Mouse (Mus musculus) regulatory T cell (primary cell): ENCODE results near the gene Dglucy.

Experiments
- in situ Hi-C: fragments of 300-600 bp; cut with MboI, MseI; formaldehyde crosslinking; loops from one replicate; pipeline ENCODE4 v1.15.1; 2025; ENCODE audit warnings: high pct_unique_total_duplicates

Dglucy gene

DNA sequence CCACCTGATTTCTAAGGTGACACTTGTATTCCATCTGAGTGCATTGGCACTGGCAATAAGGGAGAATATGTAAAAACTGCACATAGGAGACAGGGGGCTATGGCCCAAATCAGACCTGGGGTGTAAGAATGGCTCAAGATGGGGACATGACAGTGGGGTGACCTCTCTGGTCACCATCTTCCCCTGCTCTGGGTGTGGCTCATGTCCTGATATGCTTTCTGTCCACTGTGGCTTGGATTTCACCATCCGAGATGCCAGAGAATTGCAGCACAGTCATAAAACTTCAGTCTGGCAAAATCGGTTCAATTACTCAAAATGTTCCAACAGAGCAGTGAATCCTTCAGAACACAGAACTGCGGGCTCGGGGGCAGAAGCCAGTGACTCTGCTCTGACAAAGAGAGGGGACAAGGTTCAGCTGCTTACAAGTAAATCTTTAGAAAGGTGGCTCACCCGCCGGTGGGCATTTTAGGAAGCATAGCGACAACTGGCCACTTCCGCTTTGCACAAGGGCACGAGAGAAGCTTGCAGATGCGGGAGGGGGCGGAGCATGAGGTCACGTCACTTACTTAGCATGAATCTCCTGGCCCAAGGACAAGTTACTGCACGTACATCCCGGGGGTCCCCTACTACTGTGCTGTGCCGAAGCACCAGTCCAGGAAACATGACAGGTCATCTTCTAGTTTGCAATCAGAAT is 145.9 kb downstream of the Dglucy start:
- in situ Hi-C loops: no loop called here

GRCm38 (mm10) chr12:100925644-100926619 is 147.1 kb downstream of the Dglucy start:
- in situ Hi-C loops: no loop called here

- in situ Hi-C loops: no loop called here
Observed at GRCm38 (mm10) chr12:100928286-100928685, 149.4 kb downstream of the Dglucy start.

- in situ Hi-C loops: loop anchor here (10.0 kb wide), 1 partner anchor 327 kb away; no protein-coding TSS in a partner anchor
Observed at GRCm38 (mm10) chr12:100931653-100932052, 152.8 kb downstream of the Dglucy start.

DNA sequence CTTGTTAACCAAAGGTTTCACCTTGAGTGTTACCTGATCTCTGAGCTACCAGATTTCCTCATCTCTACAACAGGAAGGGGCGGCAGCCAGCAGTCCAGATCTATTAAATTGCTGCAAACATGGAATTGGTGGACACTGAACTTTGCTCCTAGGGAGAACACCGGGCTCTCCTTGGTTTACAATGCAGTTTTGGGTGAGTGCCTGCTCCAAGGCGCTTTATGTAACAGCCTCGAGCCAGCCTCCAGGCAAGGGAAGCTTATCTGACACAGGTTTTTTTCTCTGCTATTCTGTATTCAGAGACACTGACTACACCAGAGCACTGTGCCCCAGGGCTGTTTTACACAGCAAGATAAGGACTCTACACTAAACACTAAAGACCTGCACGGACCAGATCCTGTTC is 155.9 kb downstream of the Dglucy start:
- in situ Hi-C loops: loop anchor here (10.0 kb wide), 1 partner anchor 330 kb away; no protein-coding TSS in a partner anchor

GRCm38 (mm10) chr12:100936116-100936515 is 157.3 kb downstream of the Dglucy start:
- in situ Hi-C loops: loop anchor here (10.0 kb wide), 1 partner anchor 331 kb away; no protein-coding TSS in a partner anchor

DNA sequence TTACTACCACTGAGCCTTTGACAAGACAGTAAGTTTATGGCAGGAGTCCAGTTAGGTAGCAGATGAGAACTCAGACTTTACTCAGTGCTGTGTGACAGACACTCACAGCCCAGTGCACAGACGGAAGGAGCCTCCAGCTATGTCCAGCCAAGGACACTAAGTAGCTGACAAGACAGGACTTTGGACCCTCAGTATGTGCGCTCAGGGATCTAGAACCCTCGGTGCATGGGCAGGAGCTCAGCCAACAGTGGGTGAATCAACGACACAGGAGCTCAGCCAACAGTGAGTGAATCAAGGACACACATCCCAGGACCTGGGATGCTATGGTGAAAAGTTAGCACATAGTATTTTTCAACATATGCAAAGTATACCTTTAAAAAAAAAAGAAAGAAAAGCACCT is 157.9 kb downstream of the Dglucy start:
- in situ Hi-C loops: loop anchor here (10.0 kb wide), 1 partner anchor 332 kb away; no protein-coding TSS in a partner anchor

DNA sequence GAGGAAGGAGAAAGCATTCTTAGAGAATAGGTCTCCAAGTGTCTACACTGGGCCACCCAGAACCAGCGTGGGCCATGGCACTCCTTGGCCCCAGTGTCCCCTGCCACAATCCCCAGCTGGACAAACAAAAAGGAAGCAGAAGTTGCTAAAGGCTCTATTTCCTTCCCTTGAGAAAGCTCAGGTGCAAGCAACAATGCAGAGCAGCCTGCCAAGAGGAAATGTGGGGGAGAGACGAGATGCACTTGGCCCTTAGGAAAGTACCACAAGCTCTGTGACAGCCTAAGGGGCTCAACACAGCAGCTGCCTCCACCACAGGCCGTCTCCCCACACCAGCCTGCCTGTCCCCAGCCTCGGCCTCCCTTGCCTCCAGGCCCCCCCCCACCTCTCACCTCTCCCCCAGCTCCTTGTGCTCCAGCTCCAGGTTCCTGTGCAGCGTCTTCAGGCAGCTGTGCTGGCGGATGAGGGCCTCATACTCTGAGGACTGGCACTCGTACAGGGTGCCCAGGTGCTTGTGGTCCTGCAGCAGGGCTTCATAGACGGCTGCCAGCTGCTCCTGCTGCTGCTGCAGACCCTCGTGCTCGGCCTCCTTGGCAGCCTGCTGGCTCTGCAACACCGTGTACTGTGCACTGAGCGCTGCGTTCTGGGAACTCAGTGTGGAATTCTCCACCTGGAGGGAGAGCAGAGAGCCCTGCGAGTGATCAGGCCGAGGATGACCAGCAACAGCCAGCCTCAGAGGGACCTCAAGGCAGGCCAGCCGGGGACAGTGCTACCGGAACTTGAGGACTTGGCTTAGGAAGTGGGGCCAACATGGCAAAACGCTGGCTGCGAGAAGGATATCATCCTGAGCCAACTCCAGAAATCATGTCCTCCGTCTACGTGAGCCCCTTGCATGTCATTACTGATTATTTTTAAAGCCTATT is 158.8 kb downstream of the Dglucy start:
- in situ Hi-C loops: loop anchor here (10.0 kb wide), 1 partner anchor 333 kb away; no protein-coding TSS in a partner anchor

DNA sequence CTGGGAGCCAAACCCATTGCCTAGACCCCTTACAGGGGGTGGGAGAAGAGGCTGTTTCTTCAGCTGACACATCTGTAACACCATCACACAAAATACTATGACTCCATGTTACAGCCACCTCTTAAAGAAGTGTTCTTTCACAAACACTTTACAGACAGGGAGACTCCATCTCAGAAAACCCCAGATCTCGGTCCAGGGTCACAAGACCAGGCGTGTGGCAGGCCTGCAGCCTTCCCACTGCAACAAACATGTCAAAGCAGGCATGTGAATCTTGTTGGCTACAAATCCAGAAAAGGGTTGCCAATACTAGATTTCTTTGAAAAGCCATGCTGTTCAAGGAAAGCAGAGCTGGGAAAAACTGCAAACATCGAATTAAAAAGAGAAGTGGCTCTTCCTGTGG is 162.5 kb downstream of the Dglucy start:
- in situ Hi-C loops: no loop called here

GRCm38 (mm10) chr12:100943146-100943545 is 164.3 kb downstream of the Dglucy start:
- in situ Hi-C loops: no loop called here

DNA sequence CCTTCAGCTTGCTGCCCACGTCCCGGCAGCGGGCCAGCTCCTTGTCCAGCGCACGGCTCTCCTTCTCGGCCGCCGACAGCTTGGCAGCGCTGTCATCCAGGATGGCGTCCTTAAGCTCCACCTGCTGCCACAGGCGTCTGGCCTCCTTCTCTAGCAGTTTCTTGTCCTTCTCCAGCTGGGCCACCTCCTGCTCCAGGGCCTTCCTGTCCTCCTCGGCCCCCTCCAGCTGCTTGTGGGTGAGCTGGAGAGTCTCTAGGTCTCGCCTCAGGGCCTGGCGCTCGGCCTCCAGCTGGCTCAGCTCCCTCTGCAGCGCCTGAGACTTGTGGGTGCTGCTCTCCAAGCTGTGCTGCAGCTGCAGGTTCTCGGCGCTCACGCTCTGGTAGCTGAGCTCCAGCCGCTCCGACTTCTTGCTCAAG is 166.1 kb downstream of the Dglucy start:
- in situ Hi-C loops: no loop called here

DNA sequence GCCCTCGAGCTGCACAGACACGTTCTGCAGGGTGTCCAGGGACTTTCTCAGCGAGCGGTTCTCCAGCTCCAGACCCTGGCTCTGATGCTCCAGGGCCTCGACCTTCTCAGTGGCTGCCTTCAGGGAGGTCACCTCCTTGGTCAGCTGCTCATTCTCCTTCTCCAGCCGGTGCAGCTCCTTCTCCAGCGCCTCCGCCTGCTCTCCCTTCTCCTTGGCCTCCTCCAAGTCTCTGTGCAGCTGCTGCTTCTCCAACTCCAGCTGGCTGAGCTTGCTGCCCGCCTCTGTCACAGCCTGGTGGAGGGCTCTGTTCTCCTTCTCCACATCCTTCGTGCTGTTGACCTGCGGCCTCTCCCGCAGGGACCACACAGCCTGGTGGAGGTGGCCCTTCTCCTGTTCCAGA is 166.6 kb downstream of the Dglucy start:
- in situ Hi-C loops: no loop called here

DNA sequence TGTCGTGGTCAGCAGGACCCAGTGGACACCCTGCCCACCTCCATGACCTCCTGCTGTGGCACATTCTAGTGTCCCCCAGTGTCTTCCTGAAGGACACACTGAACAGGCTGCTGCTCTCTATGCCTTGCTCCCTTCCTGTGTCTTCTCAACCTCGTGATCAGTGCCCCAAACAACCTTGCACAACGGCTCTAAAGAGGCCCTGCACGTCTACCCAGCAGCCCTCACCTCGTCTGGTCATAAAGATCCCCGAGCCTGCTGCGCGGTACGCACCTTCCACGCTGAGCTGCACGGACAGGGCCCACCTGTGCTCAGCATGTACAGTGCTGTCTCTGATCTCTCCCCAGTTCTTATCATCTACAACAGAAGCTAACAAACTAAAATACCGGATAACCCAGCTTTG is 167.1 kb downstream of the Dglucy start:
- in situ Hi-C loops: no loop called here
